Mouse (Mus musculus): ENCODE results near the gene Tmem236.

GRCm38 (mm10) chr2:14218126-14218525, 43.8 kb downstream of the Tmem236 start:
- TF ChIP-seq GATA1 (IDR thresholded peaks at IDR 0.05; ENCODE audit: borderline replicate concordance, low read length), result no peak
- TF ChIP-seq FLI1 (IDR thresholded peaks at IDR 0.05; ENCODE audit: low read length), result no peak
